Mouse (Mus musculus) Patski (cell line): ENCODE data around the gene Tcerg1l. TPM values are rescaled to one million over a fixed set of nuclear protein-coding genes. Genes with fewer than 3 reads are reported as not detected.

Source experiments
- ATAC-seq: fragments of 100-300 bp; one replicate; pipeline ENCODE4 v1.8.0; 2021
- CTCF ChIA-PET: fragments of 350-600 bp; sonication (Branson Sonifier 250); formaldehyde crosslinking; loops from one replicate; lab custom pipeline; 2022; ENCODE audit warnings: inconsistent platforms; lab: Charles Lee
- POLR2A ChIA-PET: fragments of 350-600 bp; sonication (Branson Sonifier 250); formaldehyde crosslinking; loops from one replicate; lab custom pipeline; 2022; ENCODE audit warnings: antibody characterized with exemption, inconsistent platforms; lab: Charles Lee
- DNase-seq: peaks from one replicate; pipeline ENCODE4 v3.0.0-alpha.2; 2011; ENCODE audit warnings: low read depth, low spot score
- H3K27me3 ChIP-seq: fragments of 371-371 bp; one replicate; pipeline ENCODE4 v1.5.1; 2021
- CTCF ChIP-seq: fragments of 100-300 bp; IDR thresholded peaks from one replicate; pipeline ENCODE4 v1.5.1; 2021
- in situ Hi-C: fragments of 300-500 bp; cut with MboI; formaldehyde crosslinking; loops from 3 replicates; pipeline ENCODE4 v1.11.1; 2018; ENCODE audit warnings: low pct_unique_long_range_greater_than_20kb, mixed read lengths
- polyA plus RNA-seq: library from polyadenylated mRNA; unstranded; gene quantifications from one replicate; pipeline ENCODE4 v1.2.3, GENCODE M21; 2021

Tcerg1l gene
- 0.05 TPM for polyA plus RNA-seq

- DNase-seq, result no peak
- ChIA-PET CTCF (no interaction called here), POLR2A (no interaction called here)
- in situ Hi-C loops, result no loop called here
- TF ChIP-seq CTCF, result no peak
- no peak for ATAC-seq
- no peaks in the 10 kb centered on the region for H3K27me3 ChIP-seq
These were observed at the start of gene Tcerg1l for GRCm38 (mm10) chr7:138397485-138398181. Gene Tcerg1l, minus strand, starts transcription at chr7:138397730.

GRCm38 (mm10) chr7:138442096-138442495 lies 44.6 kb upstream of the Tcerg1l start:
- in situ Hi-C loops, result no loop called here

GRCm38 (mm10) chr7:138432541-138432940 lies 35.0 kb upstream of the Tcerg1l start:
- H3K27me3 ChIP-seq, result no peaks in the 10 kb centered on the region
- CTCF ChIA-PET, result no interaction called here
- no peak for TF ChIP-seq CTCF
- POLR2A ChIA-PET, result no interaction called here
- no peak for DNase-seq
- in situ Hi-C loops, result no loop called here
- no peak for ATAC-seq

More at GRCm38 (mm10) chr7:138442096-138442495, 44.6 kb upstream of the Tcerg1l start:
- H3K27me3 ChIP-seq, result no peaks in the 10 kb centered on the region
- ATAC-seq (no peak), DNase-seq (no peak)
- ChIA-PET CTCF (no interaction called here), POLR2A (interaction anchor here (0.6 kb wide), 1 partner anchor 53 kb away, joined by 4 read pairs; no protein-coding TSS in a partner anchor)
- no peak for TF ChIP-seq CTCF

GRCm38 (mm10) chr7:138431456-138431855 lies 33.9 kb upstream of the Tcerg1l start:
- no peak for ATAC-seq
- no peak for DNase-seq
- H3K27me3 ChIP-seq, result no peaks in the 10 kb centered on the region
- in situ Hi-C loops, result no loop called here
- CTCF ChIA-PET, result interaction anchor here (1.0 to 1.4 kb wide), 2 partner anchors 347 to 900 kb away, joined by 3 read pairs; no protein-coding TSS in a partner anchor
- TF ChIP-seq CTCF, result no peak
- POLR2A ChIA-PET, result no interaction called here

GRCm38 (mm10) chr7:138429916-138430315 lies 32.4 kb upstream of the Tcerg1l start:
- POLR2A ChIA-PET, result no interaction called here
- DNase-seq (no peak), ATAC-seq (no peak)
- TF ChIP-seq CTCF, result no peak
- CTCF ChIA-PET, result interaction anchor here (1.4 kb wide), 1 partner anchor 346 kb away, joined by 3 read pairs; no protein-coding TSS in a partner anchor
- no peaks in the 10 kb centered on the region for H3K27me3 ChIP-seq
- in situ Hi-C loops, result loop anchor here (10.0 kb wide), 2 partner anchors 345 to 825 kb away; no protein-coding TSS in a partner anchor

- ATAC-seq, result peak; percentile 26
- ChIA-PET CTCF (interaction anchor here (0.8 to 2.0 kb wide), 4 partner anchors 19 to 826 kb away, joined by 3 to 6 read pairs (median 3); no protein-coding TSS in a partner anchor), POLR2A (no interaction called here)
- H3K27me3 ChIP-seq, result no peaks in the 10 kb centered on the region
- peak; percentile 62 for TF ChIP-seq CTCF
- no peak for DNase-seq
- in situ Hi-C loops, result loop anchor here (10.0 kb wide), 2 partner anchors 344 to 824 kb away; no protein-coding TSS in a partner anchor
These were observed 31.3 kb upstream of the Tcerg1l start for GRCm38 (mm10) chr7:138428826-138429225.

- ATAC-seq, result no peak
- DNase-seq, result no peak
- ChIA-PET POLR2A (no interaction called here), CTCF (interaction anchor here (0.7 to 2.0 kb wide), 4 partner anchors 45 to 949 kb away, joined by 3 to 9 read pairs (median 4); no protein-coding TSS in a partner anchor)
- TF ChIP-seq CTCF, result no peak
- in situ Hi-C loops, result loop anchor here (10.0 kb wide), 2 partner anchors 343 to 823 kb away; no protein-coding TSS in a partner anchor
- no peaks in the 10 kb centered on the region for H3K27me3 ChIP-seq
These were observed 29.9 kb upstream of the Tcerg1l start for GRCm38 (mm10) chr7:138427441-138427840.

GRCm38 (mm10) chr7:138413496-138413895 lies 16.0 kb upstream of the Tcerg1l start:
- no peak for DNase-seq
- in situ Hi-C loops, result no loop called here

GRCm38 (mm10) chr7:138401641-138402040 lies 4.1 kb upstream of the Tcerg1l start:
- ATAC-seq, result no peak
- no peak for TF ChIP-seq CTCF
- in situ Hi-C loops, result no loop called here
- POLR2A ChIA-PET, result no interaction called here
- CTCF ChIA-PET, result no interaction called here
- no peaks in the 10 kb centered on the region for H3K27me3 ChIP-seq
- no peak for DNase-seq

More at GRCm38 (mm10) chr7:138413496-138413895, 16.0 kb upstream of the Tcerg1l start:
- ATAC-seq, result no peak
- CTCF ChIA-PET, result no interaction called here
- POLR2A ChIA-PET, result no interaction called here
- H3K27me3 ChIP-seq, result no peaks in the 10 kb centered on the region
- TF ChIP-seq CTCF, result no peak

GRCm38 (mm10) chr7:138400506-138401272 lies 3.2 kb upstream of the Tcerg1l start:
- CTCF ChIA-PET, result no interaction called here
- DNase-seq (no peak), ATAC-seq (no peak)
- TF ChIP-seq CTCF, result no peak
- POLR2A ChIA-PET, result no interaction called here
- in situ Hi-C loops, result no loop called here
- H3K27me3 ChIP-seq, result no peaks in the 10 kb centered on the region
